Mouse (Mus musculus) layer of hippocampus, postnatal 10 days (tissue): ENCODE measurements around the gene Fam120a. TPM values are rescaled to one million over a fixed set of nuclear protein-coding genes. Genes with fewer than 3 reads are reported as not detected.

Experiments
- DNase-seq, 2 experiments: peaks; one replicate each; pipeline ENCODE4 v3.0.0; 2021; ENCODE audit warnings: low spot score in 2 of 2
- total RNA-seq, 2 experiments: library from RNA; stranded (reverse); gene quantifications; 2 replicates each; pipeline ENCODE4 v1.2.3; 2021

Fam120a gene
- total RNA-seq, 2 experiments from 2014 or later = 90.3 to 92.9 TPM

GRCm38 (mm10) chr13:48858779-48859178, 109.0 kb downstream of the Fam120a start:
- no peak for DNase-seq

GRCm38 (mm10) chr13:48858054-48858453, 109.8 kb downstream of the Fam120a start:
- no peak for DNase-seq

- DNase-seq = no peak
Observed at GRCm38 (mm10) chr13:48857246-48857932, 110.4 kb downstream of the Fam120a start.

GRCm38 (mm10) chr13:48853947-48854346, 113.9 kb downstream of the Fam120a start:
- DNase-seq = no peak

- no peak for DNase-seq
Observed at GRCm38 (mm10) chr13:48853475-48853874, 114.3 kb downstream of the Fam120a start.

- no peak for DNase-seq
Observed at GRCm38 (mm10) chr13:48852859-48853258, 115.0 kb downstream of the Fam120a start.

- DNase-seq = no peak
Observed at GRCm38 (mm10) chr13:48851719-48852118, 116.1 kb downstream of the Fam120a start.

GRCm38 (mm10) chr13:48850771-48851170, 117.0 kb downstream of the Fam120a start:
- no peak for DNase-seq

GRCm38 (mm10) chr13:48850326-48850725, 117.5 kb downstream of the Fam120a start:
- DNase-seq = no peak

GRCm38 (mm10) chr13:48849155-48849554, 118.7 kb downstream of the Fam120a start:
- no peak for DNase-seq

GRCm38 (mm10) chr13:48845308-48845707, 122.5 kb downstream of the Fam120a start:
- no peak for DNase-seq

- no peak for DNase-seq
Observed at GRCm38 (mm10) chr13:48843530-48843929, 124.3 kb downstream of the Fam120a start.

- DNase-seq = no peak
Observed at GRCm38 (mm10) chr13:48841905-48842592, 125.8 kb downstream of the Fam120a start.

GRCm38 (mm10) chr13:48838284-48838683, 129.5 kb downstream of the Fam120a start:
- DNase-seq = no peak

- no peak for DNase-seq
Observed at GRCm38 (mm10) chr13:48837537-48837936, 130.3 kb downstream of the Fam120a start.

GRCm38 (mm10) chr13:48830528-48831250, 137.1 kb downstream of the Fam120a start:
- peak in 1 of 2 experiments; percentile 36 for DNase-seq

GRCm38 (mm10) chr13:48829780-48830179, 138.0 kb downstream of the Fam120a start:
- DNase-seq = no peak

Other genes starting within 250 kb of the Fam120a start
- 10 to 100 TPM; 27.9 to 29.9 TPM for gene Phf2, start 96.9 kb downstream of the Fam120a start, total RNA-seq
- 10 to 100 TPM; 88.6 to 98.8 TPM for gene Wnk2, start 180.0 kb upstream of the Fam120a start, total RNA-seq
- gene Ninj1, start 219.5 kb upstream of the Fam120a start, total RNA-seq = 10 to 100 TPM; 23.3 to 24.5 TPM
- gene Card19, start 248.0 kb upstream of the Fam120a start, total RNA-seq = 10 to 100 TPM; 13.2 to 13.5 TPM